Mouse (Mus musculus): Measurements from ENCODE around the gene Tmem62.
"Not testable (repeated sequence)": the region's sequence is repeated elsewhere in the genome, so short reads cannot be mapped to it uniquely, and the experiment has no call there.

The Tmem62 gene

DNA sequence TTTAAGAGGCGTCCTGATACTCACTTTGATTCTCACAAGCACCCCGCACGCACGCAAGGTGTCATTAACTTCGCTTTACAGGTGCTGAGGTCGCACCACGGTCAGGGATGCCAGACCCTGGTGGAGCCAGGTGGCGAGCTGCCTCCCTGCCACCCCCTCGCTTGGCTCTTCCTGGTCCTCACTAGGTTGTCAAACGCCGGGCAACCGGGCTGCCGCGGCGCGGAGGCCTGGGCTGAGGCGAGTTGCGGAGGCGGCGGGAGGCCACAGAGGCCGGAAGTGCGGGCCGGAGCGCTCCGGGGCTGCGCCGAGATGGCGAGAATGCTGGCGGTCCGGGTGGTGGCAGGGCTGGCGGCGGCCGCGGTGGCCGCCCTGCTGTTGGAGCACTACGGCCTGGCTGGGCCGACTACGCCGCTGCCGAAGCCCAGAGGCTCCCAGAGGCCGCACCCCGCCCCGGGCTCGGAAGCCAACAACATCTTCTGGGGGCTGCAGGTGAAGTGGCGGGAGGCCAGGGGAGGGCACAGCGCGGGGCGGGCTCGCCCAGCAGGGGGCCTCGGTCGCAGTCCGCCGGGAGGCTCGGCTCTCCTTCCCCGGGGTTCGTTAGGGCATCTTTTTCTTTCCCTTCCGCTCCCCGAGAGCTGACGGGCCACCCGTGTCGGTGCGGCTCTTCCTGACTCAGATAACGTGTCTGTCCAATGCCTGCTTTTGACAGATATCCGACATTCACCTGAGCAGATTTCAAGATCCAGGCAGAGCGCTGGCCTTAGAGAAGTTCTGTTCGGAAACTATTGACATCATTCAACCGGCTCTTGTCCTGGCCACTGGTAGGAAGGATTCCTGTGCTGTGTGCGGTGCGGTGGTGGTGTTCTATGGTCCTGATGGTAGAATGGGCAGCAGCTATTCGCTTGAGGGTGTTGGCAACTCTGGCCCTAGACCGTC, at the start of gene Tmem62:
Gene Tmem62 (plus strand): TSS at position 28 of the 936 bp plus-strand sequence.
- DNase-seq, result peak; percentile 86

- DNase-seq, result no peak
Measured at GRCm38 (mm10) chr2:120933038-120933437, 43.8 kb upstream of the Tmem62 start.

GRCm38 (mm10) chr2:120951208-120951607, 25.6 kb upstream of the Tmem62 start:
- peak; percentile 27 for DNase-seq

DNA sequence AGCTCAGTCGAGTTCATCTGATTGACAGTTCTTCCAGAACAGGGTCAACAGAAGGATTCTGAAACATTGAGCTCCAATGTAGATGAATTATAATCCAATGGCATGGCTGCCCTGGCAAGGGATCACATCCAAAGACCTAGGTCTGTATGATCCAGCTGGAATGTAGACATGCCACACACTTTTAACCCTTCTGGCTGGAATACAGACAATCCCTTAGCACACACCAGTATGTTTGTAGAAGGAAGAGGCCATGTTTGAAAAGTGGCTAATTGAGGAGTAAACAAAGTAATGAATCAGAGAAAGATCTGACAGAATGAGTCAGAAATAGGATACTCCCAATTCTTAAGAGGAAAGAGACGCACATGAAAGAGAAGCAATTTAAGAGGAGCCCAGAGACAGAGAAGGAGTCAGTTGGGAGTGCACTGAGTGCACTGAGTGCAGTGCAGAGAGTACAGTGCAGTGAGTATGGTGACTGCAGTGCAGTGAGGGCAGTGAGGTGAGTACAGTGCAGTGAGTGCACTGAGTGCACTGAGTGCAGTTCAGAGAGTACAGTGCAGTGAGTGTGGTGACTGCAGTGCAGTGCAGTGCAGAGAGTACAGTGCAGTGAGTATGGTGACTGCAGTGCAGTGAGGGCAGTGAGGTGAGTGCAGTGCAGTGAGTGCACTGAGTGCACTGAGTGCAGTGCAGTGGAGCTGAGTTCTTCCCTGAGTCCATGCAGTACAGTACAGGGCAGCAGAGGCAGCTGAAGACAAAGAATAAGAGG, 24.5 kb upstream of the Tmem62 start:
- no peak for DNase-seq

- no peak for DNase-seq
Measured at GRCm38 (mm10) chr2:120959363-120959762, 17.5 kb upstream of the Tmem62 start.

DNA sequence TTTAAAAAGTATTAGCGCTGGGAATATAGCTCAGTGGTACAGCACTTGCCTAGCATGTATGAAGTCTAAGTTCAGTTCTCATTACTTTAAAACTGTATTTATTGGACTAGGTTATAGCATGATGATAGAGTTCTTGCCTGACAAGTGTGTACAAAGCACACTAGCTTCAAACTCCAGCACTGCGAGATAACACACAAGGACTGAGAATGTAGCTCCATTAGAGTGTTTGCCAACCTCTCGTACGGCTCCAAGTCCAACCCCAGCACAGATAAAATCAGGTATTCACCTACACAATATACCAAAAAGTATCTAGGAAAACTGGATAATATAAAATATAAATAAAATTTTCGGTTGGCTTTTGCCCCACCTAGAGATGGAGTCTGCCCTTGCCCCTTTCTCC, 17.0 kb upstream of the Tmem62 start:
- DNase-seq, result no peak

DNA sequence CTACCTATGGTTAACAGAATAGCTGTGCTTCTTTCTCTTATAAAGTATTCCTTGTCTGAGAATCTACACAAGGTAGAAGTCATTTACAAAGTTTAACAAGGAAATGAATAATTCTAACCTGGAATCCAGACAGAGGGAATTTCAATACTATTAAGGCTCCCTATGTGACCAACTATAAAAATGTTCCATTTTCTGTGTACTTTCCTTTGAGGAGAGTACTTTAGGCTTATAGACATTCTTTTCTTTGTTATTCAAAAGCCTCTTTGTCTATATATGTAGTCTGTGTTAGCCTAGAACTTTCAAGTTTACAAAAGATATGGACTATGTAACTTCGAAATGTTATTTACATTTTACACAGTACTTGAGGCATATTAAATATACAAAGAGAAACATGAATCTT, 16.6 kb upstream of the Tmem62 start:
- DNase-seq, result no peak

DNA sequence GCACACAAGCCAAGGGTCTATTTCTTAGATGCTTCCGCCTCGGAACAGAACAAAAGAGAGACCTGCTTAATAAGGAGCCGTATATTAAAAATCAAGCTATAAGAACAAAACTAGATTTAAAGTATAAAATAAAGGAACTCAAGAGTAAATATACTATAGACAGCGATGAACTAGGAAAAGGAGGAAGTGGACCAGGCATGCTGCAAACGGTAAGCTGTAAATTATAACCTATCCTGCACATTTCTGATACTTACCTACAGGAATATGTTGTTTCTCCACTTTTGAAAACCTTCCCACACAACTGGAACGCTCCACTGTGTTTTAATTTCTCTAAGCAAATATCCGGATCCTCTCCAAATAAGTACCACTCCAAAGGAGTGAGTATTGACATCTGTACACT, 13.7 kb upstream of the Tmem62 start:
- no peak for DNase-seq

- no peak for DNase-seq
Measured at GRCm38 (mm10) chr2:120965486-120965885, 11.3 kb upstream of the Tmem62 start.

DNA sequence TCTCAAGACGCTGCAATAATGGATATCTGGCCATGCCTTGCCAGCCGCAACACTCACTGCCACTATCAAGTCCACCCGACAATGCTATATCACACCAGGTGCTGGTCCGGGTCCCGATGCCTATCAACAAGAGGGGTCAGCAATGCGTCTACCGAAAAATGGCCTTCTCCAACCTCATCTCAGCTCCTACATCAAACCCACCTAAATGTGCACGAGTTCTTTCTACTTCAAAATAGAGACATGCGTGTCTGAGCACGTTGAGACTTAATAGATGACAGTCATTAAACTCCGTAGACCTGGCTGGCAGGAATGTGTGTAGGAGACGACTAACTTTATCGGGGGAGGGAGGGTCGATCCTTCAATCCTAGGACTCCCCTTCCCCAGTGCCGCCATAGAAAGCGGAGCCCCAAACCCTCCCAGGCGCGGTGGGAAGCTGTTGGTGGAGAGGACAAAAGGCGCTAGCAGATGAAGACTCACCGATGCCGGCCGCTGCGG, 6.7 kb upstream of the Tmem62 start:
- DNase-seq, result no peak

DNA sequence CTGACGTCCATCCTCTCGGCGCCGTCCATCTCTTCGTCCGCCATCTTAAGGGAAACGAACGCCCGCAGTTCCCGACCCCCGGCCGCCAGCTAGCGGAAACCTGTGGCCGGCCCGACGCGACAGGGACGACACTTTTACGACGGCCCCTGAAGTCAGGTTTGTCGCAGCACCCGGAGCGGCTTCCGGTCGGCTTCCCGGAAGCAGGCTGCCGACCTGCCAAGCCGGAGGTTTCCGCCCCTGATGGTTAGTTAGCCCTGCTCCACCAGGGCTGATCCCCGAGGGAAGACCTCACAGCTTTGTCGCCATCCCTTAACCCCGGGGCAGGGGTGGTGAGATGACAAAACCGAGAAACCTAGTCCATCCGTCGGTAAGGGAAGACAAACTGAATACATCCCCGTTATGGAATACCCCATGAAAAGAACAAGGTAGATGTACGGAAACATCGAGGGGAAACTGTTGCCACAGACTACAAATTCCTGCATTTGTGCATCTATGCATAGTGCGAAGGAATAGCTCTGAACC, 6.2 kb upstream of the Tmem62 start, which contains the start of gene Ubr1:
Gene Ubr1 (minus strand): TSS at position 157 of the 522 bp plus-strand sequence.
- DNase-seq, result peak; percentile 85

DNA sequence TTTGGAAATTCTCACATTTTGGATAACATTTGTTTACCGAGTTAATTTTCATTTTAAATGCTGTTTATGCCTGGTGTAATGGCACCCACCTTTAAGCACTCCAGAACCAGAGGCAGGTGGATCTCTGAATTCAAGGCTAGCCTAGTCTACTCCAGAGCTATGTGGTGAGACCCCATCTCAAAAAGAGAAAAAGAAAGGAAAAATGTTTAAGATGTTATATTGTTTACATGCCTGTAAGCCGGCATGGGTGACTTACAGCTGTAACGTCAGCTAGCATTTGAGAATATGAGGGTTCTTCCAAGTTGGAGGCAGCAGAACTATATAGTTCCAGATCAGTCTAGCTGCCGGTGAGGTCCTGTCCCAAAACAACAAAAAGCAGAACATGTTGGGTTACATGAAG, 5.1 kb upstream of the Tmem62 start:
- no peak for DNase-seq

GRCm38 (mm10) chr2:120972257-120972656, 4.6 kb upstream of the Tmem62 start:
- DNase-seq, result not testable (repeated sequence)

DNA sequence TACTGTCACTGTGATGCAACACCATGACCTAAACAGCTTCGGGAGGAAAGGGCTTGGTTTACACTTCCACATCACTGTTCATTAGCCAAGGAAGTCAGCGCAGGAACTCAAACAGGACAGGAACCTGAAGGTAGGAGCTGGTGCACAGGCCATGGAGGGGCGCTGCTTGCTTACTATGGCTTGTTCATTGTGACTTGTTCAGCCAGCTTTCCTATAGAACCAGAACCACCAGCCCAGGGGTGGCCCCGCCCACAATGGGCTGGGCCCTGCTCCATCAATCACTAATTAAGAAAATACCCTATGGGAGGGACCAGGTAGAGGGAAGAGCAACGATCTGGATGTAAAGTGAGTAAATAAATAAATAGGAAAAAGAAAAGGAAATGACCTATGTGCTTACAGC, 3.9 kb upstream of the Tmem62 start:
- DNase-seq, result peak; percentile 7

- no peak for DNase-seq
Measured at GRCm38 (mm10) chr2:120976308-120976707, 509 bp upstream of the Tmem62 start.

DNA sequence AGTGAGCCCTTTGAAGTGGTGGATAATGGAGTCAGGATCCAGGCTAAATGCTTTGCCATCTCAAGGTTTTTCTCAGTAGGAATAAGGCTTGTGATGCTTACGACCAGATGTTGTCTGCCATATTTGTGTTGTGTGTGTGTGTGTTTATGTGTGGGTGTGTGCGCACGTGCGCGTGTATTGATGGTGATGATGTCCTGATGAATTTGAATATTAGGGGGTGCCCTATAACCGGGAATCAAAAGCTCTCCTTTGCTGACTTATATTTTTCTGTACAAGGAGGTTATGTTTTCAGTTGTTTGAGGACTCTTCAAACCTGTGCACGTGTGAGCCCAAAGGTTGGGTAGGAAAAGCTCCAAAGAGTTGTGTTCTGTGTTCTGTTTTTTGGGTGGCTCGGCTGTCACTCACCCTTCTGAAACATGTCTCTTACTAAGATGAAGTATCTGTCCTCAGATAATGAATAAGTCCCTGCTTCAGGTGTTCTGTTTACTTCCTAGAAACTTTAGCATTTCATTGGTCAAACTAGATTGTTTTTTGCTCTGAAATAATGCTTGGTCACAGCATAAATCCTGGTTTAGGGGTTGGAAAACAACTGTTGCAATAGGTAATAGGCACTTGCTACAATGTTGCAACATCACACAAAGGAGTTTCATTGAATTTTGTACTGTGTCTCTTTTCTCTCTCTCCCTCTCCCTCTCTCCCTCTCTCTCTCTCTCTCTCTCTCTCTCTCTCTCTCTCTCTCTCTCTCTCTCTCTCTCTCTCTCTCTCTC, 1.3 kb downstream of the Tmem62 start:
- DNase-seq, result no peak

DNA sequence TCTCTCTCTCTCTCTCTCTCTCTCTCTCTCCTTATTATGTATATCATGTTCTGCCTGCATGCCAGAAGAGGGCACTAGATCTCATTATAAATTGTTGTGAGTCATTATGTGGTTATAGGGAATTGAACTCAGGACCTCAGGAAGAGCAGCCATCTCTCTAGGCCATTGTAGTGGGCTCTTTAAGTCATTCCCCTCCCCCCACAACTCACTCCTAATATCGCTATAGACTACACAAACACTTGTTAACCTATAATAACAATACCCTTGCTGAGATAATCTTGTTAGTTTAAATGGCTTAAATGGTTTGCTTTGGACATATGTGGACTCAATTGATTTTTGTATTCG, 1.8 kb downstream of the Tmem62 start:
- DNase-seq, result no peak

GRCm38 (mm10) chr2:120979819-120980218, 3.0 kb downstream of the Tmem62 start:
- no peak for DNase-seq

DNA sequence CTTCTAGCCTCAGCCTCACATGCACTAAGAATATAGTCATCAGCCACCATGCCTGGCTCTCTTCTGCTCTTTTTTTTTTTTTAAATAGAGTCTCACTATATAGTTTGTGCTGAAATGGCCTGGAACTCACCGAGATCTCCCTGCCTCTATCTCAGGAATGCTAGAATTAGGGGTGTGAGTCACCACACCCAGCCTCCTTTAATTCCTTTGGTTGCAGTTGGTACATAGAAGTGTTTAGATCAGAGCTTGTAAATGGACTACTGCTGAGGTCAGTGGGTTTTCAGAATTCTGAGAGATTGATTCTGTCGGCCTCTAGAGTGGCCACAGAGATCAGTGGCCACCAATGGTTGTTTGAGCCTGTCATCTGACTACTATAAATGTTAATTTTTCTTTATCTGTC, 4.0 kb downstream of the Tmem62 start:
- no peak for DNase-seq

DNA sequence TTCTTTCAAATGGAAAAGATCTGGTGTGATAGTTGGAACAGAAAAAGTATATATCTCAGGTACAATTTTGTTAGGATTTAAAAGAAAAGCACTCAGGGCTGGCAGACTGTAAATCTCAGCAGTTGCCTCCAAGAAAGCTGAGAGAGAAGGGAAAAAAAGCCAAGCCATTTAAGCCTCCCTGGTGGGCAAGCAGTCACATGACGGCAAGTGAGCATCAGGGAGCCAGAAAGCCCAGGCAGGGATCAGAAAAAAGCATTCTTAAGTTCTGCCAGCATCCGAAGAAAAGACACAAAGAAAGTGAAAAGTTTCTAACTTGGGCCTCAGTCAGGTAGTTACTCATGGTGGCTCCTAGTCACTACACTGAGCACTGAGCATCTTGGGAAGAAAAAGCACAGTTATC, 6.8 kb downstream of the Tmem62 start:
- no peak for DNase-seq

DNA sequence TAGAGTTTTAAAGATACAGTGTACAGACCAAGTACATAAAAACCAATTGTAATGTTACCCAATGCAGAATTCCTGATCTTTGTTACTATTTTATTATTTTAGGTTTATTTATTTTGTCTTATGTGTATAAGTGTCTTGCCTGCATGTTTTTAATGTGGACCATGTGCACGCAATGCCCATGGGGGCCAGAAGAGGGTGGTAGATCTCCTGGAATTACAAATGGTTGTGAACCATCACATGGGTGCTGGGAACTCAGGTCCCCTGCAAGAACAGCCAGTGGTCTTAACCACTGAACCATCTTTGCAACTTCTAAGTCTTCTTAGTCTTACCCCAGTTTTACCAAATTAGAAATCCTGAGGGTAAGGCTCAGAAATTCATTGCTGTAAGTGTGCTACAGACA, 8.4 kb downstream of the Tmem62 start:
- no peak for DNase-seq

DNA sequence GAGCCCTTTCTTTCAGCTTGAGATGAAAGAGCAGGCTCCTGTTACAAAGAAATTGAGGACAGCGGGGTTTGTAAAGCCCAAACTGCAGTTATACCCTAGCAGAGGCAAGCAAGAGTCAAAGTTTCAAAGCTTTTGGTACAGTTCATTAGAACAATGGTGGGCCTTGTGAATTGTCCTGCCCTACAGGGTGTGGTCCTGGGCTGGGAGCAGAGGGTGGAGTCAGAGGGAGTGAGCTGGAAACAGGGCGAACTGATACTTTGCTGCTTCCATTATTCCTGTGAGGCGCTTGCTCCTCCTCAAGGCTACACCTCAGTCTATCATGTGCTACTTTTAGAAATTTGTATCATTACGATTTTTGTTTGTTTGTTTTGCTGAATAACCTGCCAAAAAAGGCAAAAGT, 14.4 kb downstream of the Tmem62 start:
- no peak for DNase-seq

DNA sequence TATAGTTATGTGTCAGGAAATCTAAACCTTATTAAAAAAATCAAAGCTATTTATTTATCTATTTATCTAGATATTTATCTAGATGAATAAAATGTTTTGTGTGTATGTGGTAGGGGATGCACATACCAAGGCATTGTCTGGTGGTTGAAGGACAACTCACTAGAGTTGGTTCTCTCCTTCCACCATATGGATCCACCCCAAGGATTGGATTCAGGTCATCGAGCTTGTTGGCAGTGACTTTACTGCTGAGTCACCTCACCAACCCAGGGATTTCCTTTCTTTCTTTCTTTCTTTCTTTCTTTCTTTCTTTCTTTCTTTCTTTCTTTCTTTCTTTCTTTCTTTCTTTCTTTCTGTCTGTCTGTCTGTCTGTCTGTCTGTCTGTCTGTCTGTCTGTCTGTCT, 19.8 kb downstream of the Tmem62 start:
- not testable (repeated sequence) for DNase-seq

Data from kidney, adult 18-20 months (tissue).